Mouse (Mus musculus) R1 (cell line): ENCODE results near the gene Cdkal1.

Source experiments
- DNase-seq: peaks from one replicate; pipeline ENCODE4 v3.0.0-alpha.2; 2018; ENCODE audit warnings: low read depth, low spot score

The Cdkal1 gene

GRCm38 (mm10) chr13:29855281-29856031 is at the start of gene Cdkal1:
TSS of gene Cdkal1 (minus strand) at chr13:29855674.
- DNase-seq, result peak; percentile 89

DNA sequence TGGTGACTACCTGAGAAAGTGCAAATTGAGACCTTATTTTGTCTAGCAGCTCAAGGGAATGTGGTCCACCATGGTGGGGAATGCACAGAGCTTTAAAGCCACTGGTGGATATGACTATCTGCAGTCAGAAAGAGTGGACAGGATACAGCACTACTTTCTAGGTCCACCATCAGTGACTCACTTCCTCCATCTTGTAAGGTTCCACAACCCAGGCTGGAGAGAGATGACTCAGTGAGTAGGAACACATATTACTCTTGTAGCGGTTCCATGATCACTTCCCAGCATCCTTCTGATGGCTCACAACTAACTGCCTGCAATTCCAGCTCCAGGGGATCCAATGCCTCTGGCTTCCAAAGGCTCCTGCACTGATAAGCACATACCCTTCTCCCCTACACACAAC is 47.9 kb upstream of the Cdkal1 start:
- no peak for DNase-seq

DNA sequence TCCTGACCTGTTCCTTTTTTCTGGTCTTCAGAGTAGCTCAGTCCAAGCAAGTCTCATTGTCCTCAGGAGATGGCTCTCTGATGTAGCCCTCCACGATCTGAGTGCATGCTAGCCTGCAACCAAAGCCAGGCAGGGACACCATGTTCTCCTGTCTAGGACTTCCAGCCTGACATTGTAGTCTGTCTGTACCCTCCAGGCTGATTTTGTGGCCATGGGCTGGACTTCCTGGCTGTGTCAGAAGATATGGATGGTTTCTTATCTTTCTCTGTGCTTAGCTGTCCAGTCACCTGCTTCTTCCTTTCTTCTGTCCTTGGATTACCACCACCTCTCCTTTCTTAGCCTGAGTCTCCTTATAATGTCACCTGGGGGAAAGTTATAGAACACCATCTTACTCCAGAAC is 47.2 kb upstream of the Cdkal1 start:
- no peak for DNase-seq

- no peak for DNase-seq
These were observed 46.2 kb upstream of the Cdkal1 start for GRCm38 (mm10) chr13:29901641-29902040.

- no peak for DNase-seq
These were observed 11.3 kb upstream of the Cdkal1 start for GRCm38 (mm10) chr13:29866780-29867179.

- DNase-seq, result no peak
These were observed 8.9 kb upstream of the Cdkal1 start for GRCm38 (mm10) chr13:29864331-29864730.

GRCm38 (mm10) chr13:29860087-29860486 is 4.6 kb upstream of the Cdkal1 start:
- no peak for DNase-seq

- peak; percentile 81 for DNase-seq
These were observed 2.0 kb upstream of the Cdkal1 start for GRCm38 (mm10) chr13:29857436-29857835.

DNA sequence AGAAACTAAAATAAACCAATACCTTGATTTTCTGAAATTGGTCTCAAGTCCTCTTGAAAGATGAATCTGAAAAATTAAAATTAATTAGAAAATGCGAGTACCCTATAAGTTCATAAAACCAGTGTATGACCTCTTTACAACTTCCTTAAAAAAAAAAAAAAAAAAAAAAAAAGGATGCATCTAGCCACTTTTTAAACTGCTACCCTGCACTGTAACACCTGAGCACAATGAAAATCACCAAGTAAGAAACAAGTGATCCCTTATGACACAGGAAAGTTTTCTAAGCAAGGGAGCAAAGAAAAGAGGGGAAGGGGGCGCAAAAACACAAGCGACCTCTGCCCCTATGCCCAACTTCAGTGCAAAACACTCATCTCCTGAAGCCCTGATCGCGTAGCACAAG is 598 bp downstream of the Cdkal1 start:
- DNase-seq, result no peak

DNA sequence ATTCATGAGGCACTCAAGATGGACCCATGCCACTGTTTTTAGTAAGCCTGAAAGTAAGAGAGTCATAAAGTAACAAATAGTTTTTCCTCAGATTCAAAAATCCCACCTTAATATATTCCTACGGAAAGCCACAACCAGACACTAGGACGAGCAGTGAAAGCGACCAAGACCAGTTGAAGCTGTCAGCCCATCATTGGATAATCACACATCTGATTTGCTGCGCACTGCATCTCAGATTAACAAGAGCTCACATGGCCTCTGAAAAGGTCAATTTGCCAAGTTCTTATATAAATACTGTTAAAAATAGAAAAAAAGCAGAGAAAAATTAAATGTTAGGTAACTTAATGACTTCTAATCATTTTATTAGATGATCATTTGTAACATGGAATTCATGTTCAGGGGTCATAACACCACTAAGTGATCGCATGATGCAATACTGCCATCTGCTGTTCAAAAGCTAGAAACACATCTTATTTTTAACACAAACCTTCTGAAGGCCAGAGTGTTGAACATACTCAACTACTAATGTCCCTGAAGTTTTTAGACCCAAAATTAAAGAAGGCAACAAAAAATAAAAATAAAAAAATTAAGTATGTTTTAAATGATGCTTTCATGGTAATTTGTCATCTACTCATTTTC is 16.9 kb downstream of the Cdkal1 start:
- peak; percentile 47 for DNase-seq

DNA sequence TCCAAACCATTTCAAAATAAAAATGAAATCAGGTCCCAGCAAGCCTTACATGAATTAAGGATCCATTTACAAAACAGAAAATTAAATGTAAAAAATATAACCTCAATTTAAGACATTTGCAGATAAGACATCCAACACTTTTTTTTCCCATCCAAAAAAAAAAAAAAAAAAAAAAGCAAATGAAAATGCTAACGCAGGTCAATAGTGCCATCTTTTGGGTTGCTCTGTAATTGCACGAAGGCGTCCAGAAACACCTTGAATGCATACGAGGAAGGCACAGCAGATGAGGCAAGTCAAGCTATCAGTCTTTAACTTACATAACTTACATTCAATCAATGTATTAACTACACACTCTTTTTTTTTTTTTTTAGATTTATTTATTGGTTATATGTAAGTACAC is 20.3 kb downstream of the Cdkal1 start:
- peak; percentile 50 for DNase-seq

GRCm38 (mm10) chr13:29833751-29834150 is 21.7 kb downstream of the Cdkal1 start:
- no peak for DNase-seq

DNA sequence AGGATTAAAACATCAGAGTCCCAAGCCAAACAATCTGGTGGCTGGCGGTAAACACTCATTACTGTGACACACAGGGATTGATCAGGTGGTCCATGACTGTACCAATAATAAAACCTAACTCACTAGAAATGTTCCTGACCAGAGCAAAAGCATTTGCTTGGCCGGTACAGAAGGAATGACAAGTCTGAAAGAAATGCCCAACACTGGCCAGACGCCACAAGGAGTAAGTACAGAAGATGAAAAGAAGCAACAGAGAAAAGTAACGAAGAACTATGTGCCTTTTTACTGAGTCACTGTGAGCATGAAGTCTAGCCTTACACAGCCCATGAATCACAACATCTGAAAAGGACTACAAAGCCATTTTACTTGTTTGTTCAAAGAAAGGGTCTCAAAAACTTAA is 24.3 kb downstream of the Cdkal1 start:
- DNase-seq, result no peak

DNA sequence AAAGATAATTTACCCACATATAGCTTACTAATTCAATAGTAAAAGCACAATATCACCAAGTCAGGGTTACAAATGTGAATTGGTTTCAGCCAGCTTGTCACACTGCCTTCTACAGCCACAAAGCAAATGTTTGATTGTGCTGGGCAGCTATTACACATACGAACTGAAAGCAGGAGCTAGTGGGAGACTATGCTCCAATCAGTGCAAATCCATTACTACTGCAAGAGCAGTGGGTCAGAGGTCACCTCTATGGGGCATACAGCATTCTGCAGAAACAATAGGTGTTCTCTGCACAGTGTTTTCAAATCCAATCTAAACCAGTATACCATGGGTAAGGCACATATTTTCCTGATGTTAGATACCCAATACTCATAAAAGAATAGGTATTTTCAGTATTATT is 27.4 kb downstream of the Cdkal1 start:
- no peak for DNase-seq

GRCm38 (mm10) chr13:29826469-29826868 is 29.0 kb downstream of the Cdkal1 start:
- no peak for DNase-seq

DNA sequence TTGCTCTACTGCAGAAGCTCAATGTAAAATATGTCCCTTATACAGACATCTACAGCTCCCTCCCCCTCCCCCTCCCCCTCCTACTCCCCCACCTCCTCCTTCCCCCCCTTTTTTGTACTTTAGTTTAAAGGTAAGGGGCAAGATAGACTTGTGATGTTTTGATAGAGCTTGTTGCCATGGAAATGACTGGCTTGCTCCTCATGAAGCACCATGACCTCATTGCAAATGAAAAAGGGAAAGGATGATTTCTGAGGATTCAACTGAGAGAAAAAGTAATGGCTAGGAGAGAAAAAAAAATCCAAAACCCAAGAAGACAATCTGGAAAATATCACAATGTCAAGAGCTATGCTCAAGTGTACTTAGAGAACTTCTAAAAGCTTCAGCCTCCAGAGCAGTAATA is 29.4 kb downstream of the Cdkal1 start:
- no peak for DNase-seq

GRCm38 (mm10) chr13:29824797-29825196 is 30.7 kb downstream of the Cdkal1 start:
- DNase-seq, result peak; percentile 18

DNA sequence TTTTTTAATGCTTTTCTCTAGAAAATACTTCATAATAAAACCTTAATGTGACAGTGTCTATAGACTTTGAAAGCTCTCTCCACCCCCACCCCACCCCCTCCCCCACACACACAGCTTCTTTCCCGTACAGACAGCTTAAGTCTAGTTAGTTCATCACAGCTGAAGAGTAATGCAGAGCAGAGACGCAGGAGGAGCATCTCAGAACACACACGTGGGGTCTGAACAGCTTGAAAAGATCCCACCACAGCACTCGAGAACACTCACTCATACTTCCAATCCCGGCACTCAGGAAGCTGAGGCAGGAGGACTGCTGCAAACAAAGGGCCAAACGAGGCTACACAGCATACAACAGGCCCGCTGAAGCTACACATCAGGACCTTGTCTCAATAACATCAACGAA is 31.1 kb downstream of the Cdkal1 start:
- DNase-seq, result no peak

- DNase-seq, result peak; percentile 32
These were observed 31.6 kb downstream of the Cdkal1 start for GRCm38 (mm10) chr13:29823906-29824305.

GRCm38 (mm10) chr13:29823487-29823886 is 32.0 kb downstream of the Cdkal1 start:
- DNase-seq, result no peak

GRCm38 (mm10) chr13:29819910-29820583 is 35.4 kb downstream of the Cdkal1 start:
- no peak for DNase-seq

DNA sequence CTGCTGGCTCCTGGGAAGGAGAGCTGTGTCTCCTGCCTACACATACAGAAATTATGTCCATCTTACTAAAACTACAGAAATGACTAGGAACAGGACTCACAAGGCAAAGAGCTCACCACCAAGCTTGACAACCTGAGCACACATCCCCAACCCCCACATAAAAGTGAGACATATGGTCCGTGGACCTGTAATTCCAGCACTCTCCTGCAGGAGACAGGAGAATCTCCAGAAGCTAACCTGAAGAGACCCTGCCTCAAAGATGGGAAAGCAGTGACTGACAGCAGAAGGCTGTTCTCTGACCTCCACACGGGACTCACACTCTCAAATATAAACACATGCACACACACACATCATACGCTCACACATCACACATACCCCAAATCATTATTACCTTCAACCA is 36.3 kb downstream of the Cdkal1 start:
- peak; percentile 55 for DNase-seq

DNA sequence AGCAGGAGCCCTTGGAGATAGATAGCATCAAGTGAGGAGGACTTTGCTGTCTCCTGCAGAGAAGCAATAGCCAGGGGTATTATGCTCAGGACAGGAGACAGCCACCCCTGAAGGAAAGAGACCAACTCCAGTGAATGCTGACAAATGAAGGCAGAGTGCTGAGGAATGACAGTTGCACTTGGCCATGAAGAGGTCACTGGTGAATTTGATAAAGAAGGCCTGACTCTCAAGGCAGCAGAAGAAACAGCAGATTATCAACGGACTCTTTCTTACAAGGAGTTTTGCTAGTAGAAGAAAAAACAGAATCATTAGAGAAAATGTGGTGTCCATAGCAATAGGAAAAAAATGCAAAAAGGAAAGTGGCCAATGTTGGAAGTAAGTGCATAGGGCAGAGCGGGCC is 37.2 kb downstream of the Cdkal1 start:
- no peak for DNase-seq
